Mouse (Mus musculus) B cell, adult 2 months (primary cell): ENCODE data around the gene Cdk2ap1.
A peak's percentile ranks its signal among the peaks of the same experiment; 100 is the strongest.
"Not testable (repeated sequence)": the region's sequence is repeated elsewhere in the genome, so short reads cannot be mapped to it uniquely, and the experiment has no call there.

ENCODE experiments used
- DNase-seq, 2 experiments: peaks; one replicate each; pipeline ENCODE4 v3.0.0; 2022

The Cdk2ap1 gene

GRCm38 (mm10) chr5:124351111-124351560 lies 11.7 kb downstream of the Cdk2ap1 start:
- DNase-seq = peak; percentile 12 to 20

- no peak for DNase-seq
Observed at GRCm38 (mm10) chr5:124350350-124350749, 12.5 kb downstream of the Cdk2ap1 start.

- no peak for DNase-seq
Observed at GRCm38 (mm10) chr5:124349196-124349595, 13.7 kb downstream of the Cdk2ap1 start.

- no peak for DNase-seq
Observed at GRCm38 (mm10) chr5:124342897-124343296, 20.0 kb downstream of the Cdk2ap1 start.

GRCm38 (mm10) chr5:124341753-124342339 lies 21.0 kb downstream of the Cdk2ap1 start:
- DNase-seq = peak; percentile 36 to 37

GRCm38 (mm10) chr5:124338791-124339190 lies 24.1 kb downstream of the Cdk2ap1 start:
- no peak for DNase-seq

GRCm38 (mm10) chr5:124337909-124338308 lies 25.0 kb downstream of the Cdk2ap1 start:
- DNase-seq = no peak

- no peak for DNase-seq
Observed at GRCm38 (mm10) chr5:124337103-124337502, 25.8 kb downstream of the Cdk2ap1 start.

GRCm38 (mm10) chr5:124334392-124334791 lies 28.5 kb downstream of the Cdk2ap1 start:
- no peak for DNase-seq

GRCm38 (mm10) chr5:124330086-124330485 lies 32.8 kb downstream of the Cdk2ap1 start:
- no peak for DNase-seq

- peak; percentile 98 for DNase-seq
Observed at GRCm38 (mm10) chr5:124327510-124328364, 35.1 kb downstream of the Cdk2ap1 start, which contains the start of the genes Mphosph9 and 2810006K23Rik. Gene Mphosph9, minus strand, starts transcription at chr5:124327972. Gene 2810006K23Rik, plus strand, starts transcription at chr5:124328089.

GRCm38 (mm10) chr5:124326829-124327228 lies 36.1 kb downstream of the Cdk2ap1 start:
- DNase-seq = peak; percentile 17 to 32

GRCm38 (mm10) chr5:124317648-124318047 lies 45.2 kb downstream of the Cdk2ap1 start:
- DNase-seq = no peak

- no peak for DNase-seq
Observed at GRCm38 (mm10) chr5:124315941-124316340, 46.9 kb downstream of the Cdk2ap1 start.

GRCm38 (mm10) chr5:124315498-124315897 lies 47.4 kb downstream of the Cdk2ap1 start:
- no peak for DNase-seq

GRCm38 (mm10) chr5:124310091-124310490 lies 52.8 kb downstream of the Cdk2ap1 start:
- DNase-seq = no peak

GRCm38 (mm10) chr5:124309155-124309554 lies 53.7 kb downstream of the Cdk2ap1 start:
- DNase-seq = no peak

GRCm38 (mm10) chr5:124302853-124303252 lies 60.0 kb downstream of the Cdk2ap1 start:
- DNase-seq = not testable (repeated sequence)

- no peak for DNase-seq
Observed at GRCm38 (mm10) chr5:124300132-124300531, 62.8 kb downstream of the Cdk2ap1 start.

- DNase-seq = peak; percentile 28 to 34
Observed at GRCm38 (mm10) chr5:124299307-124299706, 63.6 kb downstream of the Cdk2ap1 start.

GRCm38 (mm10) chr5:124296475-124296874 lies 66.4 kb downstream of the Cdk2ap1 start:
- no peak for DNase-seq
